Mouse (Mus musculus): ENCODE measurements around the gene Spp2. TPM values are rescaled to one million over a fixed set of nuclear protein-coding genes. Genes with fewer than 3 reads are reported as not detected.
A peak's percentile ranks its signal among the peaks of the same experiment; 100 is the strongest.
"Not testable (repeated sequence)": the region's sequence is repeated elsewhere in the genome, so short reads cannot be mapped to it uniquely, and the experiment has no call there.

The Spp2 gene
- total and polyA plus RNA-seq, 3 experiments: 0.11 to 1.0 TPM; not detected in 1

DNA sequence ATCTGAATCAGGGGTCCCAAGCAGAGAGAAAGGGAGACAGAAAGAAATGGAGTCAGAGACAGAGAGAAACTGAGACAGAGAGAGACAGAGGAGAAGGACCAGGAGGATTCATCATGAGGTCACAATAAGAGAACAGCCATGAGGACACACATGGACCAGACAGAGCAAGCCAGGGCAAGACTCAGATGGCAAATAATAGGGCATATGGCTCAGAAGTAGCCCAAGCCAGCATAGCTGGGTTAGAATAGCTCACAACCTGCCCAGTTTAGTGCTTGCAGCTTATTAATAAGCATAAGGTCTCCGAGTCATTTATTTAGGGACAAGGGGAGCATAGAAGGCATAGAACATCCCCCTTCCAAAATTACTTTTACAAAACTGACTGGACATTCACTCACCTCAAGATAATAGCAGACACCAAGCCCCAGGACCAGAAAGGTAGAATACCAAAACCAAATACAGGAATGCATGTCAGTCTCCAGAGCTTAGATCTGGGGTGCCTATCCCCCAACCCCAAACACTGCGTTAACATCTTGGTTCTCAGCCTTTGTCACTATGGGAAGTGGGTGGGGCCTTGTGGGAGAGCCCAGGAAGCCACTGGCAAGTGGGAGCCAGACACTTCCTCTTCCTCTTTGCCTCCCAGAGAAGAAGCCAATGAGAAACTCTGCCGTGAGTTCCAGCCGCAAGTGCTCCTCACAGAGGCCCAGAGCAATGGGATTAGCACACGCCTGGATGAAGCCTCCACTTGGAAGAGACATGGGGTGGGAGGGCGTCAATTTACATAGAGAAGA lies 26.5 kb downstream of the Spp2 start:
- DNase-seq: no peak

DNA sequence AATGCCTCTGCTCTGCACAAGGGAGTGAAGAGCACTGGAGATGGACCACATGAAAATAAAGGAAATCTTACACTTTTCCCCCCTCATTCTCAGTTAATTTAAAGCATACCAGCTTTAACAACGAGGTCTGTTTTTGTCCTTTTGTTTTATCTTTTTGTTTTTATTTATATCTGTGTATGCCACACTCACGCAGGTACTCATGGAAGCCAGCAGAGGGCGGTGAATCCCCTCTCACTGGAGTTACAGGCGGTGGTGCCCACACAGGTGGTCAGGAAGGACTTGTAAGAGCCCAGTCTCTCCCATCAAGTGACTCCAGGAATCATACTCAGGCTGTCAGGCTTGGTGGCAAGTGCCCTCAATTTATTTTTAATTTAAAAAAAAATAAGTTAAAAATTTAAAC lies 27.3 kb downstream of the Spp2 start:
- no peak for DNase-seq

DNA sequence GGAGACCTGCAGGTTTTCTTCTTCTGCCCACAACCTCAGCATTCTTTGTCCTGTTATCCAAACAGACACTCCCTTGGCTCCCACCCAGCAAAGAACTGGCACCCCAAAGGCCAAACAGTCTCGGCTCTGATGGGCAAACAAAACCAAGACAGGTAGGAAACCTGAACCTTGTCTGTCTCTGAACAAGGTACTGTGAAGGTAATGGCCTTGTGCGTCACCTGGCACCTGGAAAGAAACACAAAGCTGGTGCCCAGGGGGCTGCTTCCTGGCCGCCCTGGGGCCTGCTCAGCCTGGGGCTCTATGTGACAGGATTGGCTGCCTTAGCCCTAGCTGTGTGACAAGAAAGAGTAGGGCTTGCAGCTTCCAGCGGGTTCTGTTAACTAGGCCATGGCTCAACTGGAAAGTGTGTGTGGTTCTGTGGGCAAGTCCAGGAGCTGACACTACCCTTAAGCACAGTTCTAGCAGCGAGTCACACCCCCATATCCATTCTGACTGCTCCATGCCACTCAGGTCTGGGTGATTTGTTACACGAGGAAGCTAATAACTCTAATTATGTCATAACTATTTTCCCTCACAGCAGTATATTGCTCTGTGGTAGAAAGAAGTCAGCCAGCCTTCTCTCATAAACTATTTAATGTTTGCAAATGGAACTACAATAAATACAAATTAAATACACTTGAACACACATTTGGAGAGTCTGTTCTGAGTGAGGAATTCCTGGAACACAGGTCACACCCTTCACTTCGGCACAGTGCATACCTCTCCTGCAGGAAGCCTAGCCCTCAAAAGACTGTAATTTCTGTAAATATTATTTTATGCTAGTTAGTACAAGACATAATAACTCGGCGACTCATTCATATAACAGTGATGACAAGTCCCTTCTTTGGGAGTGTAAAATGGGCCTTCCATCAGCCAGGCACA lies 30.7 kb downstream of the Spp2 start:
- no peak for DNase-seq

DNA sequence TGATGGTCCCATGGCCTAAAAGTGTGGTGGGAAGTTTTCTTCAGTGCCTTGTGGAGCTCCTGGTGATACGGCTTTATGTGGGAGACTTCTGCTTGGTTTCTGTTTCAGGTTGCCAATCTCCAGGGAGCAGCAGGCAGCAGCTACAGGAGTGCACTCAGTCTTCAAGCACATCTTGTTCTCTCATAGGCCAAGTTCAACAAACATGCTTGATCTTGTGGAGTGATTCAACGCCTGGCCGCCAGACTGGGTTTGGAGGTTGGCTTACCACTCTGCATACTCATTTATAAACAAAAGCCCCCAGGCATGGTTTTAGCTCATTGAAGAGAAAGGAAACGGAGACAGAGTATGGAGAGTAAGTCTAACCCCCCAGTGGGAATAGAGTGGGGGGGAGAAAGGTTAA lies 36.6 kb downstream of the Spp2 start:
- DNase-seq: no peak

DNA sequence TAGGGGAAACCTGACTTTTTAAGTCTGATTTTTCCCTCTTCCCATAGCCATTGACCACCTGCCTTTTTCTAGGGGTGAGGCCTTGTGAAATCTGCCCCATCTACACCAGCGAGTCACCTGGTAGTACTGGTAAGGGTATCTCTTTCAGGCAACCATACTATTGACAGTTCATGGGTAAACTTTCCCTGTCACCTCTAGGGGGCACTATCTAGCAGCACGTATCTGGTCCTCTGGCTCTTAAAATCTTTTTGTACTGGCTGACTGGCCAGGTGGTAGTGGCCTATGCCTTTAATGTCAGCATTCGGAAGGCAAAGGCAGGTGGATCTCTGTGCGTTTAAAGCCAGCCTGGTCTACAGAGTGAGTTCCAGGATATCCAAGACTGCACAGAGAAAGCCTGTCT lies 38.6 kb downstream of the Spp2 start:
- DNase-seq: no peak

DNA sequence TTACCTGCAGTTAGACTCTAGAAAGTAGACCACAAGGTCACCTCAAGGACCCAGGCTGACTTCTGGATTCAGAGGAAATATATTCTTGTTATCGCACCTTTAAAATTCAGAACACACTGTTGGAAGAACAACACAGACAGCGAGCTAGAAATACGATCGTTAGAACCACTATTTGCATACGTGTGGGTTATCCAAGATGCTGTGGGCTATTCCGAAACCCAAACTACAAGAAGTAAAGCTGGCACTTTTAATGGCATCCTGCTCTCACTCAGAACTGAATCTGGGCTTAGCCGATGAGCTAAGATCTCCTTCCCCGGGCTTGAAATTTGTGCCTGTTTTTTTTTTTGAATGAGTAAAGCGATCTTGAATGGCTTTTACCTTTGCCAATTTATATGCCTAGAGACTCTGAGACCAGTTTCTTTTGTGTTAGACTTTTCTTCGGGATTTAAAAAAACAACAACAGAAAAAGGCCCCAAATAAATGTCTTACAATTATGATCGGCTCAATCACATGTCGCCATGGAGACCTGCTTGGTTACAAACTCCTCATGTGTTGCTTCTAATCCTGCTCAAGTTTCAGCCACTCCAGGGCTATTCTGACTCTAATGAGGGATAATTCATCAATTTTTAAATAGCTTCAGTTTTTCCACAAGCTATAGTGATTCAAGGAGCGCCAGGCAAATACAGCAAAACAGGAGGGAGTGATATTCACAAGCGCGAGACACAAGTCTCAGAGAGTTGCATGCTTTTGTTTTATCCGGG lies 39.7 kb downstream of the Spp2 start:
- DNase-seq: no peak

DNA sequence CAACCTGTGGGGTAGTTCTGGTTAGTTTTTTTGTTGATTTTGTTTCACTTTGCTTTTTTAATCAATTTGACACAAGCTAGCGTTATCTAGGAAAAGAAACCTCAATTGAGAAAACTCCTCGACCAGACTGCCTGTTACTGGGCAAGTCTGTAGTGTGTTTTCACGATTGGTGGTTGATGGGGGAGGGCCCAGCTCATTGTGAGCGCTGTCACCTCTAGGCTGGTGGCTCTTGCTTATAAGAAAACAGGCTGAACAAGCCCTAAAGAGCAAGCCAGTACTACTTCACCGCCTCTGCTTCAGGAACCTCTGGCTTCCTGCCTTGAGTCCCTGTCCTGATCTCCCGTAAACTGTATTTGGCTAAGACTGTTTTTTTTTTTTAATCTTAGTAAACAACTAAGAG lies 40.7 kb downstream of the Spp2 start:
- DNase-seq: no peak

DNA sequence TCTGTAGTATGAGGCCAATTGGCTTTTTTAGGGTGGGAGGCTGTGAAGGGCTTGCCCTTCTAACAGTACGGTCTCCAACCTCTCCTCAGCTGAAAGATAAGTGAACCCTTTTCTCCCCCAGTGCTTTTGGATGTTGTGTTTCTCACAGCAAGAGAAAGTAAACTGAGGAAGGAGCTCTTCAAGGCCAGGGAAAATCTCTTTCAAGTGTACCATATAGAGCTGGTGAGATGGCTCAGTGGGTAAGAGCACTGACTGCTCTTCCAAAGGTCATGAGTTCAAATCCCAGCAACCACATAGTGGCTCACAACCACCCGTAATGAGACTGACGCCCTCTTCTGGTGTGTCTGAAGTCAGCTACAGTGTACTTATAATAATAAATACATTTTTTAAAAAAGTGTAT lies 41.3 kb downstream of the Spp2 start:
- DNase-seq: not testable (repeated sequence)

DNA sequence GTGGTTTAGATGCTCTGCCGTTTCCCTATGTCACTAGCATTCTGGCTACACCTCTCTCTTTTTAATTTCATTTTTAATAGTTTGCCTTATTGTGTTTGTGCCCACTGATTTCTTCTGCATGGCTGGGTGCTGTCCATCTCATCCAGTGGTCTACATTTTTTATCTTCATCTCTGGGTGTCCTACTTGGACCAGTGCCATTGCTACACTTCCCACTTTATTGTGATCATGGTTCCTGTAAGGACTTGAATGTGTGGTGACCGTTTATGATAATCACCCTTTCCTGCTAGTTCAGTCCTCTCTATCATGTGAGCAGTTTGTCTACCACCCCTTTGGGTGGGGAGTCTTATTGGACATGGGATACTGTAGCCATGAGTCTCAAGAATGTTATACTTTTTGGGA lies 43.0 kb downstream of the Spp2 start:
- DNase-seq: no peak

DNA sequence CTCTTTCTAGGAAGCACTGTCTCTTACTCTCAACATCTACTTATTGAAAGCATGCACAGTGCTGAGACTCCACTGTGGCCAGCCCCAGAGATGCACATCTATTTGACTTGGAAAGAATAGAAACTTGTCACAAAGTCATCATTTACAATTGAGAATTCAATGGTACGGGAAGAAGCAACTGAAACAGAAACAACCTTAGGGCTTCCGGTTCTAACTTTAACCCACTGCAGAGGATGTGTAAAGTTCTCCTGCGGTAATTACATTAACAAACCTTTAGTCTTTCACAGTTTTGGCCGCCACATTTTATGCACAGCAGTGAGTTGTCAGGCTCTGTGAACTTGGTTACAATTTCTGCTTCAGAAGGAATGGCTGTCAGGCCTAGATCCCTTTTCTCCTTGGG lies 43.9 kb downstream of the Spp2 start:
- DNase-seq: no peak

DNA sequence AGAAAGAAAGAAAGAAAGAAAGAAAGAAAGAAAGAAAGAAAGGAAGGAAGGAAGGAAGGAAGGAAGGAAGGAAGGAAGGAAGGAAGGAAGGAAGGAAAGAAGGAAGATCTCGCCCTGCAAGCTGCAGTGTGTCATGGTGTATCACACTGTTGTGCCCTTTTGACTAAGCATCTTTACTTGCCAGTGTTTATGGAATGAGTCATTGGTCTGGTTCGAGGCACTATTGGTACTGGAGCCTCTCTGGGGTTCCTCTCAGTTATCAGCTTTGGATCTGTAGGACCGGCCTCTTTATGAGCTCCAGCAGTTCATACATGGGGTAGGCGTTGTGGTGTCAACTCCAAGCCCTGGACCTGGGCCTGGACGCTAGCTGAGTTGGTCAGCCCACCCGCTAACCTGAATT lies 45.4 kb downstream of the Spp2 start:
- DNase-seq: no peak

DNA sequence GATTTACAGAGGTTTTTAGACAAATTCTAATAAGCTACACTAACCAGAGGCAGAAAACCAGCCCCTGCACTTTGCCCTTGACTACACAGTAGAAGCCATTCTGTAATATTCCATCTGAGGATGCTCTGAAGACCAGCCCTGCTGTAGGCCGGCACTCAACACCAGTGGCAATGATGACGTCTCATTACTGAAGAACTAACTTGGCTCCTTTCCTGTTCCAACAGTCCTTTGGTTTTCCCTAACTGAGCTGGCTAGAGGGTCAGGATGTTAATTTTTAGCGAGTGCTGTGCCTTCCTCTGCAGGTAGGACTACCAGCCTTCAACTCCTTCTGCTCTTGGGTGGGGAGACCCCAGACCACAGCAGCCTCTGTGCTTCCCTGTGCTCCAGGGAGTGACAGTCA lies 47.9 kb downstream of the Spp2 start:
- DNase-seq: no peak

DNA sequence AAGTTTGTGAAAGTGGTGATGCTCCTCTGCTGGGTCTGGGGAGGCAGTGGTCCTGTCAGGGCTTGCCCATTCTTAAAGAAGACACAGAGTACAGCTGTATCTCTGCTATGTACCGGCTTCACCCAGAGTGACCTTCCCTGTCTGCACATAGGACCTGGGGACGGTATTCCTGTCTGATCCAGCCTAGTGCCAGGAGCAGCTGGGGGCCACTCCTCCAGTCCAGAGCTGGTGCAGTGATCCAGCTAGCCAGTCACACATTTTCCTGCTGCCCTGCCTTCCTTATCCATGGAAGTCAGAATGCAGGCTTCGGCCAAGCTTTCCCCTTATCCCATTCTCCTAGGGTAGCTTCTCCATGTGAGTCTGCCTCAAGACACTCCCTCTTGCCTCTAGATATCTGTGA lies 49.0 kb downstream of the Spp2 start:
- no peak for DNase-seq

DNA sequence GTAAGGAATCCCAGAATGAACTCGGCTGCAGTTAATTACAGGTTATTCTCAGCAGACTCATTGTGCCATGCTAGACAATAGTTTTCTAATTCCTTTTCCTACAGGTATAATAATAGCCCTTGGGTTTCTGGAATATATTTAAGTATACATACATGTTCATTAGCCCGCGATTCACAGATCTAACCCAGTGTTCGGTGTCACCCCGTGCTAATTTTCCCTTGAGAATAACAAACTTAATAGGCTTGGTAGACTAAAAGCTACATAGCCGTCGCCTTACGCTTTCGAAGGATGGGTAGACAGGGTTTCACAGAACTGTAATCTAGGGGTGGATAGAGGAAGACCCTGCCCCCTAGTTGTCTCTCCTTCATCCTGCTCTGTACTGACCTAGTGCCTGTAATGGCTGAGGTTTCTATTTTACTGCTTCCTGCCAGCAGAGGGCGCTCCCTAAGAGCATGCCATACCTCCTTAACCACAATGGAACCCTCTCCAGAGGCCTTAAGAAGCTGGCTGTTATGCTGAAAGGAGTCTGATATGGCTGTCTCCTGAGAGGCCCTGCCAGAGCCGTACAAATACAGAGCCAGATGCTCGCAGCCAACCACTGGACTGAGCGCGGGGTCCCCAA lies 49.8 kb downstream of the Spp2 start:
- peak; percentile 71 for DNase-seq

DNA sequence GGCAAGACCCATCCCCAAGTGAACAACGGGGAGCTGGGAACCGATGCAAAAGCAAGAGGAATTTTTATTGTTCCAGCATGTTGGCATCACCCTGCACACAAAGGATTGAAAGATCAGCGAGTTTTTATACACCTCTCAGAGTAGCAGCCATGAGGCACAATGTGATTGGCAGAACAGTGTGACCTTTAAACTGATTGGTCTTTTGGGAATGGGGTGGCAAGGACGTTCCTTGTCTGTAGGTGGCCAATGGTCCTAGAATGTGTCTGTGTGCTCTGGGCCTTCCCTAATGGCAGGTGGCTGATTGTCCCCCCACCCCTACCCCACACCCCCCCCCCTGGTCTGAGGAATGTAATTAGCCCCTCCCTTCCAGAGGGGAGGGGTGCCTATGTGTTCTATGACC lies 52.4 kb downstream of the Spp2 start:
- DNase-seq: no peak

DNA sequence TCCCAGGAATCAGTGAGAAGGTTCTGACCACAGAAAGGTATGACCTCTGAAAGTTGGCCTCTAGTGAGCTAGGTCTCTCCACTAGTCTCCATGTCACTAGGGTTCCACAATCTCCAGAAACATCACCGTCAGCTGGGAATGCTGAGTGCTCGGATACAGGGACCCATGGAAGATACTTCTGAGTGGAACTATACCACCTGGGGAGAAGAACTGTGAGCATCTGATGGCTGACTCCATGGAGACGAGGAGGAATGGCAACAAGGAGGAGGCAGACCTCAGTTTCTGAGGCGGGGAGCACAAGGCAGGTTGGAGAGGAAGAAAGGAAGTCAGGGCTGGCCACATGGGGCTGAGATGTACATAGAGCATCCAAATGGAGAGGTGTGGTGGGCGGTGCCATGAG lies 52.9 kb downstream of the Spp2 start:
- DNase-seq: no peak

DNA sequence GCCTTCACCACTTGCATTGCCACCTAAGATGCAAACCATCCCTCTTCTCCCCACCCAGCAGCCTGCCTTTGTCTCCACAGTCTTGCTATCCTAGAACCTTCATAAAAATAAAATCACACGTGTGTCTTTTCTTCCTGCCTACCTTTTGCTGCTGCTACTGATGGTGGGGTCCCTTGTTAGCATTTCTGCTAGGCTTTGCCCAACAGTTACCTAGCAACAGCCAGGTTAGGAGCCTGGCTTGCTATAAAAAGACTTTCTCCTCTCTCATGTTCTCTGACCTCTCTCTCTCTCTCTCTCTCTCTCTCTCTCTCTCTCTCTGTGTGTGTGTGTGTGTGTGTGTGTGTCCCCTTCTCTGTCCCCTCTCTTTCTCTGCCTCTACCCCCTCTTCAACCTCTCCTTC lies 54.3 kb downstream of the Spp2 start:
- DNase-seq: no peak

DNA sequence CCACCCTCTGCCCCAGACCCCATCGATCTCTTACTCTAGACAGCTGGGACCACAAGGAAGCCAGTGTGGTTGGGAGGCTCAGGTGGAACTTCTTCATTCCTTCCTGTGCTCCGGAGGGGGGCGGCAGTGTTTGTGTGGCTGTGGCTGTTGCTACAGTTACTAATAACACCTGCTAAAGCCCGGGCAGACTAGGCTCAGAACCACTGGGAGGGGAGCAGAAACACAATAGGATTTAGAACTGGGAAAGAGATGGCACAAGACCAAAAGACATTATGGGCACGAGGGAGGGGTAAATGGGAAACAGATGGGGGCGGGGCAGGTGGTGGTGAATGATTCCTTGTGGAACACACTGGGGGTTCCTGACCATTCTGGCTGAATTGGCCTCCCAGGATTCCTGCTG lies 55.7 kb downstream of the Spp2 start:
- no peak for DNase-seq

DNA sequence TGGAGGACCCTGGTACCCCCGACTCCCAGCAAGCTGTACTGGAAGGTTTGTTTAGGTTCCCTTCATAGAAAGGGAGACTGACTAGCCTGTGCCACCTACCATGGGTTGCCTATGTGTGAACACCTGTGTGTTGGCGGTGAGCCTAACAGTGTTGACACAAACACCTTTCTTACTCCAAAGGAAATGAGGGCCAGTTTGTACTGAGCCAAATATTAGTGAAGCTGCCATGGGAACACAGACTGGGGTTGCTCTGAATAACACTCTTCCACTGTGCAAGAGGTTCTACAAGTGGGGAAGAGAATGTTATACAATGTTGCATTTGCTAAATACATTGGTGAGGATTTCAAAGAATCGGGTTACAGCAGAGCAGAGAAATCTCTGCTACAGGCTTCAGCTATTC lies 56.5 kb downstream of the Spp2 start:
- DNase-seq: no peak

DNA sequence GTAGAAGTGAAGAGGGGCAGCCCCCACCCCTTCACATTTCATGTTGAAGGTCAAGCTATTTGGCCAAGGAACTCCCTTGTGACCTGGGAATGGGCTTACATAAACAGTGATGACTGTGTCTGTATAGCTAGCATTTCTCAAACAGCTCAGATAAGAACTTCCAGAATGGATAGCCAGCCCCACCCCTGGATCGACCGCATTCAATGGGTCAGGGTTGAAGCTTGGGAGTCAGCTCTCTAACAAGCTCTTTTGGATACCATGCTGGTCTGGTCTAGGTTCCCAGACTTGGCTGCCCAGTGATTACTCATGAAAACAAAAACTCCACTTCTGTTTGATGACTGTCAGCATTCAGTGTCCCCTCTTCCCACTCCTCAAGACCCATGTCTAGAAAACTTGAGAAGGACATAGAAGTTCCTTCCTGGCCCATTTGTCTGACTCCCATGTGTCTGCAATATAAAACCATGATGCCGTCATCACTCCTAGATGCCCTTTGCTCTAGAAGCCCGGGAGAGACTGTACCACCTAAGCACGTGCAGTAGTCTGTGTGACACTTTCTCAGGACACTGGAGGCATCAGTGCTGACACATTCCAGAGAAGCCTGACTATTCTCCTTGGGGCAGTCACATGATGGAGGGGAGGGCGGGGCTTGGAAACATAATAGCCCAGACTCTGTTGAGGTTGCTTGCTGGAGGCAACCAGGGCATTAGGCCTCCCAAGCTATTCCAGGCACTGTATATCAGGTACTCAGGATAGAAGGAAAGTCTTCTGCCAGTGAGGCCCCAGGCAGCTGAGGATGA lies 57.5 kb downstream of the Spp2 start:
- DNase-seq: no peak

DNA sequence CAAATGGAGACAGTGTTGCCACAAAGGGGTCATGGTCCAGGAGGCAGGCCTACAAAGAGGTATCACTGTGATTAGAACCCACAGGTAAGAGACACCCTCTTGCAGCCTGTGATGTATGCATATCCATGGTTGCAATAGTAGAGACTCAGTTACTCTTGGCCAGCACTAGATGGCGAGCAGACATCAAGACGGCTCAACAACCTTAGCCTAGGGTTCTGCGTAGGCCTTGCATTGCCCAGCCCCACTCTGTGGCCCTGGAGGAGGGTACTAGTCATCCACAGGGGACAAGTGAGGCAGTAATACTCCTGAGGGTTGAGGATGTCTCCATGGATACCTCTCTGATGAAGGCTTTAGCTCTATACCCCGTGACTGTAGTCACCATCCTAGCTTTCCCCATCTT lies 59.0 kb downstream of the Spp2 start:
- peak; percentile 43 for DNase-seq
